Mouse (Mus musculus) kidney, embryonic 16.5 days (tissue): ENCODE results near the gene Phf21a. TPM values are rescaled to one million over a fixed set of nuclear protein-coding genes. Genes with fewer than 3 reads are reported as not detected.
"Not testable (repeated sequence)": the region's sequence is repeated elsewhere in the genome, so short reads cannot be mapped to it uniquely, and the experiment has no call there.

Experiments
- ATAC-seq: fragments of 200-750 bp; cut with Nextera tagmentation; 2 replicates; pipeline ENCODE4 v1.8.0; 2017; ENCODE audit warnings: moderate TSS enrichment; ENCODE audit not compliant: low FRiP score, low TSS enrichment
- H3K27ac ChIP-seq: fragments of 300-500 bp; sonication (generic); 2 replicates; pipeline ENCODE4 v1.5.1; 2014; ENCODE audit warnings: low read length
- H3K27me3 ChIP-seq: fragments of 300-500 bp; sonication (generic); 2 replicates; pipeline ENCODE4 v1.6.1; 2014; ENCODE audit warnings: low read length, control low read depth, mixed read lengths; ENCODE audit not compliant: insufficient read depth
- H3K36me3 ChIP-seq: fragments of 300-500 bp; sonication (generic); 2 replicates; pipeline ENCODE4 v1.6.1; 2014; ENCODE audit warnings: low read length, control low read depth, mixed read lengths; ENCODE audit not compliant: insufficient read depth
- H3K4me1 ChIP-seq: fragments of 300-500 bp; sonication (generic); 2 replicates; pipeline ENCODE4 v1.6.1; 2014; ENCODE audit warnings: low read length, control low read depth, mixed read lengths; ENCODE audit not compliant: insufficient read depth
- H3K4me2 ChIP-seq: fragments of 300-500 bp; sonication (generic); replicated peaks from 2 replicates; pipeline ENCODE4 v1.6.1; 2014; ENCODE audit warnings: low read depth, low read length
- H3K4me3 ChIP-seq: fragments of 300-500 bp; sonication (generic); 2 replicates; pipeline ENCODE4 v1.5.1; 2014; ENCODE audit warnings: mild to moderate bottlenecking, low read length
- H3K9ac ChIP-seq: fragments of 300-500 bp; sonication (generic); replicated peaks from 2 replicates; pipeline ENCODE4 v1.6.1; 2014; ENCODE audit warnings: low read length
- H3K9me3 ChIP-seq: fragments of 300-500 bp; sonication (generic); 2 replicates; pipeline ENCODE4 v1.6.1; 2016; ENCODE audit warnings: low read length, control low read depth
- WGBS: fragments of 180-500 bp; shearing (Covaris S2); extraction: QIAGEN DNeasy Blood & Tissue Kit; methylation state at CpG from one replicate; pipeline ENCODE4 v1.1.7; 2014; 5-methylcytosine and 5-hydroxymethylcytosine counted together
- polyA plus RNA-seq: library from polyadenylated mRNA; unstranded; fragments of >200 nt; fragmentation: Nextera tagmentation; extraction: Ambion mirVana; gene quantifications from 2 replicates; pipeline ENCODE4 v1.2.1, GENCODE M21; 2015

Phf21a gene
- polyA plus RNA-seq, 1 experiment from 2014 or later = 25.2 TPM

DNA sequence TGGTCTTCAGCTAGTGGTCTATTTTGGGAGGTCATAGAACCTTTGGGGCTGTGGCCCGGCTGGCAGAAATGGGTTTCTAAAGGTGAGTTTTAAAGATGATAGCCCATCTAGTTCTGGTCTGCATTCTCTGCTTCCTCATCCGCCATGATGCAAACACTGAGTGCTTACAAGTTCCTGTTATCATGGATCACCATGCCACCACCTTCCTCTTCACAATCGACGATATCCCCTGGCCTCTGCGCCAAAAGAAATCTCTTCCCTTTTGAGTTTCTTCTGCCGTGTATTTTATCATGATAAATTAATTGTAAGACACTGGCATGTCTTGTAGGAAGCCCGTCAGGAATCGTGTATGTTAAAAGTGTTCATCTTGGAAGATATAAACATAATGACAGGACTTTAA is 32.4 kb downstream of the Phf21a start:
- H3K27me3 ChIP-seq = no peaks in the 10 kb centered on the region

DNA sequence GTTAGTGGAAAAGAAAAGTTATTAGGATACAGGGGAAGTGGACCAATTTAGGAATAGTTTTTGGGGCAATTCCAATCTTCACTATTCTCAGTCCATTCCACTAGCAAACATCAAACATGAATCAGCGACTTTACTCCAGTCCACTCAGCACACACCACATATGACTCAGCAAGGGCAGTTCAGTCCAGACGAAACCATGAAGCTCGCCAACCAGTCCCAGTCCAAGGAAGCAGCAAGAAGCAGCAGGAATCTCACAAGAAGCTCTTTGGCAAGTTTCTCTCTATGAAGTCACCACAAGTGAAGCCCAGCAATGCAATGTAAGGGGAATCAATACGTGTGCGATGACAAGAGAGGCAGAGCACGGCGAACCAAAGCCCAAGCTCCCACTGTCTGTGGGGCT is 37.2 kb downstream of the Phf21a start:
- ATAC-seq = no peak
- H3K27me3 ChIP-seq = no peaks in the 10 kb centered on the region
- H3K9me3 ChIP-seq = no peaks in the 10 kb centered on the region
- H3K4me3 ChIP-seq = no peak overlapping the region
- H3K4me1 ChIP-seq = no peaks in the 10 kb centered on the region
- 94% methylated on average over 7 of the region's 7 CpGs for WGBS
- no peak overlapping the region for H3K27ac ChIP-seq
- H3K9ac ChIP-seq = no peak overlapping the region
- H3K4me2 ChIP-seq = no peak overlapping the region
- no peaks in the 10 kb centered on the region for H3K36me3 ChIP-seq

More for the DNA sequence above, 32.4 kb downstream of the Phf21a start:
- Histone ChIP-seq H3K9me3 (no peaks in the 10 kb centered on the region), H3K36me3 (no peaks in the 10 kb centered on the region), H3K27ac (no peak overlapping the region), H3K4me1 (no peaks in the 10 kb centered on the region), H3K4me2 (no peak overlapping the region), H3K9ac (no peak overlapping the region), H3K4me3 (no peak overlapping the region)
- no peak for ATAC-seq
- WGBS = 92% methylated on average over 8 of the region's 8 CpGs

DNA sequence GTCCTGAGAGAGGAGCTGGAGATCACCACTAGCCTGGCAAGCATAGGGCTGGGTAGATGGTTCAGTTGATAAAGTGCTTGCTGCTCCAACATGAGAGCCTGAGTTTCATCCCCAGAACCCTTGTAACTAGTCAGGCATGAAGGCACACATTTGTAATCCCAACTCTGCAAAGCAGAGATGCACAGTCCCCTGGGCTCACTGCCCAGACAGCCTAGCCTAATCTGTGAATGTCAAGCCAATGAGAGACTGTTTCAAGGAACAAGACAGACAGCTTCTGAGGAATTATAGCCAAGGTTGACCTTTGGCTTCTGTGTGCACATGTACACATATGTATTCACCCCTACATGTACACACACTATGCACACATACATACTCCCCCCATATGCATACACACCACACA is 45.8 kb downstream of the Phf21a start:
- H3K9ac ChIP-seq = no peak overlapping the region
- no peak overlapping the region for H3K4me2 ChIP-seq
- no peaks in the 10 kb centered on the region for H3K36me3 ChIP-seq
- H3K4me1 ChIP-seq = peaks cover 9% of the 10 kb centered on the region; the same call in 1 of the 2 replicates
- H3K27ac ChIP-seq = no peak overlapping the region
- no peaks in the 10 kb centered on the region for H3K27me3 ChIP-seq
- no peaks in the 10 kb centered on the region for H3K9me3 ChIP-seq
- H3K4me3 ChIP-seq = no peak overlapping the region
- no peak for ATAC-seq

DNA sequence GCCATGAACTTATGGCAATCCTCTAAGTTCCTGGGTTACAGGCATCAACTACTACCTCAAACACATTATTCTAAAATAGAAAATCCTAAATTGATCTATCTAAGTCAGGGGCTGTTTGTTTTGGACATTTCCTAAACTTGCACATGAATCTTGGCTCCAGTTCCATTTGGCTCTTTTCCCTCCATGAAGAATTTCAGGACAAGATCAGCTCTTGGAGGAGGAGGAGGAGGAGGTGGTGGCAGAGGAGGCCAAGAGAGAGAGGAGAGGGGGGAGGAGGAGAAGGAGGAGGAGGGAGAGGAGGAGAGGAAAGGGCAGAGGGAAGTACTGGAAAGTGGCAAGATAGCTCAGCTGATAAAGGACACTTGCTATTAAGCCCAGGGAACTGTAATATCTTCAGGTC is 46.4 kb downstream of the Phf21a start:
- Histone ChIP-seq H3K4me3 (no peak overlapping the region), H3K9me3 (no peaks in the 10 kb centered on the region), H3K9ac (no peak overlapping the region), H3K4me2 (no peak overlapping the region), H3K27ac (no peak overlapping the region), H3K36me3 (no peaks in the 10 kb centered on the region), H3K4me1 (peaks cover 9% of the 10 kb centered on the region; the same call in 1 of the 2 replicates), H3K27me3 (no peaks in the 10 kb centered on the region)
- no peak for ATAC-seq

DNA sequence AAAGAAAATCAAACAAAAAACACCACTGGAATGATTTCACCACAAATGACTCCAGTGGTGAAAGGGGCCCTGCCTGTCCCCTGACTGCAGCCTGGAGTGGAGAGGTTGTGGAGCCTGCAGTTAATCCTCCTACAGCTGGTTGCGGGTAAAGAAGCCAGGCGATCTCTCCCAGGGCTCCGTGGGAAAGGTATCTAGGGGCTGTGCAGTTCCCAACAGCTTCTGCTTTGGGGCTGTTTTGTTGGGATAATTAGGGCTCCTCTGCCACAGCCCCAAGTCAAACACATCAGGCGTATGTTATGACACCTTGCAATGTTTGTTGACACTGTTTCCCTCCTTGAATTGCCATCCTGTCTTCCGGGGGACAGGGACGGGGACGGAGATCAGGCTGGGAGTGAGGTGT is 47.5 kb downstream of the Phf21a start:
- Histone ChIP-seq H3K27ac (no peak overlapping the region), H3K4me2 (peak overlapping the region; percentile 59), H3K9me3 (no peaks in the 10 kb centered on the region), H3K4me3 (peak overlapping the region; percentile 34), H3K27me3 (no peaks in the 10 kb centered on the region), H3K4me1 (peaks cover 9% of the 10 kb centered on the region; the same call in 1 of the 2 replicates), H3K36me3 (no peaks in the 10 kb centered on the region), H3K9ac (peak overlapping the region; percentile 5; the same call in 1 of the 2 replicates)
- ATAC-seq = no peak
- 11% methylated on average over 7 of the region's 7 CpGs for WGBS

- H3K9me3 ChIP-seq = no peaks in the 10 kb centered on the region
- H3K27ac ChIP-seq = no peak overlapping the region
- ATAC-seq = no peak
- no peaks in the 10 kb centered on the region for H3K27me3 ChIP-seq
- WGBS = 3% methylated on average over 11 of the region's 11 CpGs
- H3K4me1 ChIP-seq = peaks cover 9% of the 10 kb centered on the region; the same call in 1 of the 2 replicates
- peak overlapping the region; percentile 59 for H3K4me2 ChIP-seq
- H3K9ac ChIP-seq = 0 out of 2 replicates have a peak overlapping the region, but pooled peaks have one; percentile 5
- H3K36me3 ChIP-seq = no peaks in the 10 kb centered on the region
- H3K4me3 ChIP-seq = peak overlapping the region; percentile 34
Observed at GRCm38 (mm10) chr2:92141073-92141472, 48.2 kb downstream of the Phf21a start.

- Histone ChIP-seq H3K4me3 (no peak overlapping the region), H3K36me3 (no peaks in the 10 kb centered on the region), H3K4me2 (no peak overlapping the region), H3K27ac (no peak overlapping the region), H3K9me3 (no peaks in the 10 kb centered on the region), H3K9ac (no peak overlapping the region), H3K4me1 (peaks cover 9% of the 10 kb centered on the region; the same call in 1 of the 2 replicates), H3K27me3 (no peaks in the 10 kb centered on the region)
- WGBS = 49% methylated on average over 5 of the region's 5 CpGs
- no peak for ATAC-seq
Observed at GRCm38 (mm10) chr2:92143932-92144331, 51.0 kb downstream of the Phf21a start.

DNA sequence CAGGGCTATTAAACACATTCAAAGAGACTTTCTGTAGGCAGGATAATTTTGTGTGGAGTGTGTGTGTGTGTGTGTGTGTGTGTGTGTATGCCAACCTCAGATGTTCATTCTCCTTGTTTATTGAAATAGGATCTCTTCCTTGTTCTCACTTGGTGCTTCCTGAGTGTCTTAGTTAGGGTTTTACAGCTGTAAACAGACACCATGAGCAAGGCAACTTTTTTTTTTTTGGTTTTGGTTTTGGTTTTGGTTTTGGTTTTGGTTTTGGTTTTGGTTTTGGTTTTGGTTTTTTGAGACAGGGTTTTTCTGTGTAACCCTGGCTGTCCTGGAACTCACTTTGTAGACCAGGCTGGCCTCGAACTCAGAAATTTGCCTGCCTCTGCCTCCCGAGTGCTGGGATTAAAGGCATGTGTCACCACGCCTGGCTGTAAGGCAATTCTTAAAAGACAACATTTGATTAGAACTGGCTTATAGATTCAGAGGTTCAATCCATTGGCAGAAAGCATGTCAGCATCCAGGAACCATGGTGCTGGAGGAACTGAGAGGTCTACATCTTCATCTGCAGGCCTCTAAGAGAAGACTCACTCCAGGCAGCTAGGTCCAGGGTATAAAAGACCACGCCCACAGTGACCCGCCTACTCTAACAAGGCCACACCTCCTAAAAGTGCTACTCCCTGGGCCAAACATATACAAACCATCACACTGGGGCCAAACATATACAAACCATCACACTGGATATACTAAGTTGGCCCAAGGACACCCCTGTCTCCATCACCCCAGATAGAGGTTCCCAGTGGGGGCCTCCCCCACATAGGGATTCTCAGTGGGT is 55.2 kb downstream of the Phf21a start:
- H3K27ac ChIP-seq, H3K9ac ChIP-seq, H3K4me3 ChIP-seq, H3K4me2 ChIP-seq, H3K27me3 ChIP-seq, H3K9me3 ChIP-seq, ATAC-seq, H3K4me1 ChIP-seq, H3K36me3 ChIP-seq: not testable (repeated sequence)
- WGBS = 88% methylated on average over 5 of the region's 5 CpGs

DNA sequence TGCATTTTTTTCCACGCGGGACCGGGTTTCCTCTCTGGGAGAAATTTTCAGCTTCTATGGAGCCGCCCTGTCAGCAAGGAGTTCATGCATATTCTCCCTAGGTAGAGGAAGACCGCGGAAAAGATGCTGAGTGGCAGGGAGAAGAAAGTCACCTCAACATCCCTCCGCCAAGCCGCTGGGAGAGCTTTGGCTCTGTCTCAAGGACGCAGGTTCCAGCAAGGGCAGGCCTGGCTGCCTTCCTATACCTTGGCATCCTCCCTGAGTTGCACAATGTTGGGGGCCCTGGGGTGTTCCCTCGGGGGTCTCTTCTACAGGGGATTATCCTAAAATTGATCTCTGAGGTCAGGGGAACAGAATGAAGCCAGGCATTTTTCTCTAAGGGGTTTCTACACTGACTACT is 71.4 kb downstream of the Phf21a start:
- Histone ChIP-seq H3K27me3 (no peaks in the 10 kb centered on the region), H3K4me1 (no peaks in the 10 kb centered on the region), H3K4me3 (no peak overlapping the region), H3K36me3 (no peaks in the 10 kb centered on the region), H3K9me3 (no peaks in the 10 kb centered on the region), H3K9ac (no peak overlapping the region), H3K27ac (no peak overlapping the region), H3K4me2 (no peak overlapping the region)
- WGBS = 69% methylated on average over 10 of the region's 10 CpGs
- ATAC-seq = no peak

DNA sequence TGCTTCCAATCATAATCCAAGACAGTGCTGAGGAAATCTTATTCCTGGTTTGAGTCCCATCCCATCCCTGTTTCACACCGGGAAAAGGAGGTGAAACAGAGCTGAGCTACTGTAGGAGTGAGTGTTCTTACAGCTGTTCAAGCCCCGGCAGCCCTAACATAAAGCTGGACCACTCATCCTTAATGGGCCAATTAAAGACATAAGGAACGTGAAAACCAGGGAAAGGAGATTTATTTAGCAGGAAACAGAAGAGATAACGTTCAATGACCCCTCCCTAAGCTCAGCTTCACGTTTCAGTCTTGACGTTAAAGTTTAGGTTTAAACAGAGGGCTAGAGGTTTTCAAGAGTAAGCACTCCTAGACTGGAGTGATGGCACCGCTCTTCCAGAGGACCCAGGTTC is 74.0 kb downstream of the Phf21a start:
- no peak overlapping the region for H3K9ac ChIP-seq
- 24% methylated on average over 7 of the region's 7 CpGs for WGBS
- no peaks in the 10 kb centered on the region for H3K27me3 ChIP-seq
- H3K36me3 ChIP-seq = no peaks in the 10 kb centered on the region
- no peaks in the 10 kb centered on the region for H3K9me3 ChIP-seq
- no peak overlapping the region for H3K27ac ChIP-seq
- no peak overlapping the region for H3K4me2 ChIP-seq
- H3K4me1 ChIP-seq = no peaks in the 10 kb centered on the region
- ATAC-seq = no peak
- H3K4me3 ChIP-seq = no peak overlapping the region
